12 mouse cellular contexts compared by ENCODE assay signal in the genomic region with DNA sequence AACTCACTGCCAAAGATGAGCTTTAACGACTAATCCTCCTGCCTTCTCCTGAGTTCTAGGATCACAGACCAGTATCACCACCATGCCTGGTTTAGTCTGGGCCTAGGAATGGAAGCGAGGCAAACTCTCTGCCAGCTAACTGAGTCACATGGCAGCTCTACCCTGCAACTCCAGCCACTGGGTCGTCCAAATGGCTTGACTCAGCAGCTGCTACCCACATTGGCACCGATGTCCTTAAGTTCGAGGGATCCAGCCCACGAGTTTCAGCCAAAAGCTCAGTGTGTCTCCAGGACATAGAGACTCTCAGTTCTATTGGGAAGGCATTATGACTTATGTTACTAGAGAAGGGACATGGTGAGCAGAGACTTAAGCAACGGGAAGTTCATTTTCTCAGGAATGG.
DNase-seq lines count a peak whose midpoint lies in the region; ATAC-seq lines count a peak whose summit lies in the region.
"Had no signal": no experiment of that assay in that cellular context is flagged by ENCODE, and none has a peak within 500 bp of the region (broad histone marks: within the 10 kb centered on the region; RNA-seq: fewer than 3 reads in every experiment).

No protein-coding gene starts in this region.

- WGBS in hindbrain, embryonic 10.5 days = 62% methylated on average over 7 of the region's 7 CpGs
- 53% methylated on average over 7 of the region's 7 CpGs for WGBS in hindbrain, embryonic 14.5 days

- H3K9ac ChIP-seq in hindbrain, embryonic 14.5 days = no peak overlapping the region
- H3K9ac ChIP-seq: lung, embryonic 14.5 days had no signal

- H3K27me3 ChIP-seq in hindbrain, embryonic 10.5 days (ENCODE audit: insufficient read depth, poor library complexity, severe bottlenecking) = 0 out of 2 replicates have a peak, but pooled peaks cover 4% of the 10 kb centered on the region
- no peaks in the 10 kb centered on the region for H3K27me3 ChIP-seq in hindbrain, embryonic 14.5 days (ENCODE audit: control insufficient read depth, insufficient read depth, low read length)

- H3K36me3 ChIP-seq in hindbrain, embryonic 10.5 days = no peaks in the 10 kb centered on the region
- no peaks in the 10 kb centered on the region for H3K36me3 ChIP-seq in hindbrain, embryonic 14.5 days (replicated peaks; ENCODE audit: control insufficient read depth, insufficient read depth)

- 0 out of 2 replicates have a peak, but pooled peaks cover 4% of the 10 kb centered on the region for H3K9me3 ChIP-seq in hindbrain, embryonic 10.5 days
- no peaks in the 10 kb centered on the region for H3K9me3 ChIP-seq in hindbrain, embryonic 14.5 days (ENCODE audit: control insufficient read depth, low read length)

- no peak overlapping the region for H3K4me2 ChIP-seq in hindbrain, embryonic 14.5 days (replicated peaks)
- H3K4me2 ChIP-seq: lung, embryonic 14.5 days had no signal

- peak overlapping the region; percentile 85 for H3K27ac ChIP-seq in hindbrain, embryonic 10.5 days
- no peak overlapping the region for H3K27ac ChIP-seq in hindbrain, embryonic 14.5 days
- H3K27ac ChIP-seq: heart, adult 2 months had no signal

- no peak for DNase-seq in hindbrain, embryonic 10.5 days (ENCODE audit: low spot score)
- no peak for DNase-seq in hindbrain, embryonic 14.5 days (ENCODE audit: low spot score)
- peak; percentile 45 for DNase-seq in Muller cell, postnatal 12 days (ENCODE audit: inconsistent ontology term)
- DNase-seq in fibroblast of lung, adult 2 months (ENCODE audit: low read depth) = peak; percentile 30
- peak; percentile 29 to 33 for DNase-seq in layer of hippocampus, adult 8-10 months (ENCODE audit: low spot score in 2 of 2)
- DNase-seq in kidney, adult 11 months = no peak
- DNase-seq in c-Kit-positive CD71-positive TER-119-positive erythroid progenitor cells, embryonic 14.5 days (ENCODE audit: low spot score) = no peak
- DNase-seq: embryo, embryonic 11 days; heart, adult 2 months; lung, embryonic 14.5 days; spleen, adult 18-20 months had no signal

- H3K4me3 ChIP-seq in hindbrain, embryonic 10.5 days = no peak overlapping the region
- no peak overlapping the region for H3K4me3 ChIP-seq in hindbrain, embryonic 14.5 days (replicated peaks; ENCODE audit: low read length)
- H3K4me3 ChIP-seq: erythroblast, embryonic 14.5 days; heart, adult 2 months had no signal

- ATAC-seq in hindbrain, embryonic 14.5 days (ENCODE audit: low FRiP score) = no peak

- H3K4me1 ChIP-seq in hindbrain, embryonic 10.5 days (replicated peaks) = peaks cover 37% of the 10 kb centered on the region
- peaks cover 14% of the 10 kb centered on the region for H3K4me1 ChIP-seq in hindbrain, embryonic 14.5 days (replicated peaks; ENCODE audit: control insufficient read depth, insufficient read depth, low read length)

Comparison
In these comparisons a context has a peak if more than half of its experiments do, and no peak if none do; other contexts are left out.
1. DNase-seq: peak in Muller cell, postnatal 12 days (single experiment), fibroblast of lung, adult 2 months (single experiment) and layer of hippocampus, adult 8-10 months (2 of 2); none in hindbrain, embryonic 10.5 days (single experiment), hindbrain, embryonic 14.5 days (single experiment), kidney, adult 11 months (single experiment) and c-Kit-positive CD71-positive TER-119-positive erythroid progenitor cells, embryonic 14.5 days (single experiment).